9 mouse cellular contexts compared by ENCODE assay signal in genomic region chr6:88342965-88343364, GRCm38 (mm10).
A peak's percentile ranks its signal among the peaks of the same experiment; 100 is the strongest.
DNase-seq lines count a peak whose midpoint lies in the region; ATAC-seq lines count a peak whose summit lies in the region.
"Had no signal": no experiment of that assay in that cellular context is flagged by ENCODE, and none has a peak within 500 bp of the region (broad histone marks: within the 10 kb centered on the region; RNA-seq: fewer than 3 reads in every experiment).

No protein-coding gene starts in this region.

- peaks cover 13% of the 10 kb centered on the region for H3K4me1 ChIP-seq in kidney, embryonic 16.5 days (ENCODE audit: insufficient read depth, low read length)
- peaks cover 61% of the 10 kb centered on the region for H3K4me1 ChIP-seq in embryonic facial prominence, embryonic 15.5 days
- H3K4me1 ChIP-seq in hindbrain, embryonic 13.5 days (replicated peaks): peaks cover 51% of the 10 kb centered on the region
- H3K4me1 ChIP-seq in midbrain, embryonic 16.5 days (ENCODE audit: control insufficient read depth, insufficient read depth, low read length): peaks cover 24% of the 10 kb centered on the region

- H3K4me2 ChIP-seq in kidney, embryonic 16.5 days (replicated peaks; ENCODE audit: low read depth, low read length): no peak overlapping the region
- H3K4me2 ChIP-seq in embryonic facial prominence, embryonic 15.5 days (replicated peaks): no peak overlapping the region
- H3K4me2 ChIP-seq in hindbrain, embryonic 13.5 days: no peak overlapping the region
- no peak overlapping the region for H3K4me2 ChIP-seq in midbrain, embryonic 16.5 days (ENCODE audit: low read length)

- DNase-seq in kidney, postnatal 36 days: no peak
- no peak for DNase-seq in thymus, adult 18-20 months
- no peak for DNase-seq in urinary bladder, adult 2 months (ENCODE audit: low spot score)
- DNase-seq in spleen, postnatal 10 days (ENCODE audit: low spot score in 2 of 2): no peak

- H3K36me3 ChIP-seq in kidney, embryonic 16.5 days (ENCODE audit: insufficient read depth, low read length): no peaks in the 10 kb centered on the region
- H3K36me3 ChIP-seq in embryonic facial prominence, embryonic 15.5 days: no peaks in the 10 kb centered on the region
- no peaks in the 10 kb centered on the region for H3K36me3 ChIP-seq in hindbrain, embryonic 13.5 days
- H3K36me3 ChIP-seq in midbrain, embryonic 16.5 days (ENCODE audit: control insufficient read depth, insufficient read depth, low read length): no peaks in the 10 kb centered on the region
- H3K36me3 ChIP-seq: heart, embryonic 10.5 days had no signal

- H3K9ac ChIP-seq in kidney, embryonic 16.5 days (replicated peaks; ENCODE audit: low read length): peak overlapping the region; percentile 24; the same call in 1 of the 2 replicates
- H3K9ac ChIP-seq in embryonic facial prominence, embryonic 15.5 days: no peak overlapping the region
- peak overlapping the region; percentile 55; the same call in 1 of the 2 replicates for H3K9ac ChIP-seq in hindbrain, embryonic 13.5 days
- no peak overlapping the region for H3K9ac ChIP-seq in midbrain, embryonic 16.5 days (ENCODE audit: low read depth, low read length)

- no peak overlapping the region for H3K4me3 ChIP-seq in kidney, embryonic 16.5 days (ENCODE audit: low read length)
- H3K4me3 ChIP-seq in embryonic facial prominence, embryonic 15.5 days (replicated peaks): no peak overlapping the region
- no peak overlapping the region for H3K4me3 ChIP-seq in hindbrain, embryonic 13.5 days
- H3K4me3 ChIP-seq in midbrain, embryonic 16.5 days (ENCODE audit: low read depth, low read length): no peak overlapping the region
- H3K4me3 ChIP-seq: heart, embryonic 10.5 days had no signal

- WGBS in kidney, embryonic 16.5 days: 76% methylated on average over 3 of the region's 3 CpGs
- WGBS in embryonic facial prominence, embryonic 15.5 days: 59% methylated on average over 3 of the region's 3 CpGs
- 86% methylated on average over 3 of the region's 3 CpGs for WGBS in hindbrain, embryonic 13.5 days
- WGBS in midbrain, embryonic 16.5 days: 93% methylated on average over 3 of the region's 3 CpGs

- no peaks in the 10 kb centered on the region for H3K9me3 ChIP-seq in kidney, embryonic 16.5 days (ENCODE audit: low read length)
- no peaks in the 10 kb centered on the region for H3K9me3 ChIP-seq in embryonic facial prominence, embryonic 15.5 days (replicated peaks)
- H3K9me3 ChIP-seq in hindbrain, embryonic 13.5 days: no peaks in the 10 kb centered on the region
- H3K9me3 ChIP-seq in midbrain, embryonic 16.5 days (replicated peaks; ENCODE audit: control insufficient read depth, low read length, poor library complexity, severe bottlenecking): no peaks in the 10 kb centered on the region
- H3K9me3 ChIP-seq: heart, embryonic 10.5 days had no signal

- H3K27ac ChIP-seq in kidney, embryonic 16.5 days (ENCODE audit: low read length): peak overlapping the region; percentile 79; the same call in 1 of the 2 replicates
- peak overlapping the region; percentile 92 for H3K27ac ChIP-seq in embryonic facial prominence, embryonic 15.5 days (replicated peaks)
- H3K27ac ChIP-seq in hindbrain, embryonic 13.5 days: peak overlapping the region; percentile 79
- H3K27ac ChIP-seq in midbrain, embryonic 16.5 days (ENCODE audit: low read length): peak overlapping the region; percentile 54

- no peaks in the 10 kb centered on the region for H3K27me3 ChIP-seq in kidney, embryonic 16.5 days (ENCODE audit: insufficient read depth, low read length)
- no peaks in the 10 kb centered on the region for H3K27me3 ChIP-seq in embryonic facial prominence, embryonic 15.5 days
- 0 out of 2 replicates have a peak, but pooled peaks cover 3% of the 10 kb centered on the region for H3K27me3 ChIP-seq in hindbrain, embryonic 13.5 days
- no peaks in the 10 kb centered on the region for H3K27me3 ChIP-seq in midbrain, embryonic 16.5 days (ENCODE audit: control insufficient read depth, insufficient read depth, low read depth, low read length)

- ATAC-seq in kidney, embryonic 16.5 days (ENCODE audit: low FRiP score, low TSS enrichment): 0 out of 2 replicates have a peak, but pooled peaks have one; percentile 32
- no peak for ATAC-seq in embryonic facial prominence, embryonic 15.5 days (ENCODE audit: insufficient number of reproducible peaks, low FRiP score, low TSS enrichment, low read depth)
- peak; percentile 41; the same call in 1 of the 2 replicates for ATAC-seq in hindbrain, embryonic 13.5 days (ENCODE audit: low FRiP score)
- ATAC-seq in midbrain, embryonic 16.5 days: no peak

Comparison
In these comparisons a context has a peak if more than half of its experiments do, and no peak if none do; other contexts are left out.
1. ATAC-seq: peak in kidney, embryonic 16.5 days (single experiment) and hindbrain, embryonic 13.5 days (single experiment); none in embryonic facial prominence, embryonic 15.5 days (single experiment) and midbrain, embryonic 16.5 days (single experiment).
2. H3K9ac ChIP-seq: peak in kidney, embryonic 16.5 days (single experiment) and hindbrain, embryonic 13.5 days (single experiment); none in embryonic facial prominence, embryonic 15.5 days (single experiment) and midbrain, embryonic 16.5 days (single experiment).
3. Peak in every context shown above with its lines, with median percentiles within 50 percentile points of each other: H3K27ac ChIP-seq.